Mouse (Mus musculus) gastrocnemius, adult 8-10 months (tissue): Measurements from ENCODE around the gene Dap. TPM values are rescaled to one million over a fixed set of nuclear protein-coding genes. Genes with fewer than 3 reads are reported as not detected.

Experiments
- DNase-seq, 2 experiments: peaks; one replicate each; pipeline ENCODE4 v3.0.0; 2022; ENCODE audit warnings: low spot score in 2 of 2
- total RNA-seq, 4 experiments: library from RNA; stranded (reverse); gene quantifications; 2 replicates each; pipeline ENCODE4 v1.2.4; 2022

Dap gene
- total RNA-seq, 4 experiments from 2014 or later = 4.3 to 9.4 (median 4.8) TPM

DNA sequence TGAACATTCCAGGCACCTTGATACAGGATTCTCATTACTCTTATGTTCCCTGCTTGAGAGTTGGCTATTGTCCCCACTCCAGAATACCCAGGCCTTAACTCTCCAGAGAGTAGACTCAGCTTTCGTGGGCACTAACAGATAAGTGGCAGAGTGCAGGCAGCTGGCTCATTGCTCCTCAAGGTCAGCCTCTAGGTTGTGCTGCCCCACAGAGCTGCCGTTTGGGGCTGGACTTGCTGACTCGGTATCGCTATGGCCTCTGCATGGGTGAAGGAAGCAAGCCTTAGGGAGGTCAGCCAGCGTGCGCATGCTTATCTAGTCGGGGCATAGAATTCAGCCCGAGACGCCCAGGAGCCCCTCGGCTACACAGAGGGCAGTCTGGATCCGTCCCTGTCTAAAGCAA lies 13.3 kb downstream of the Dap start:
- no peak for DNase-seq

DNA sequence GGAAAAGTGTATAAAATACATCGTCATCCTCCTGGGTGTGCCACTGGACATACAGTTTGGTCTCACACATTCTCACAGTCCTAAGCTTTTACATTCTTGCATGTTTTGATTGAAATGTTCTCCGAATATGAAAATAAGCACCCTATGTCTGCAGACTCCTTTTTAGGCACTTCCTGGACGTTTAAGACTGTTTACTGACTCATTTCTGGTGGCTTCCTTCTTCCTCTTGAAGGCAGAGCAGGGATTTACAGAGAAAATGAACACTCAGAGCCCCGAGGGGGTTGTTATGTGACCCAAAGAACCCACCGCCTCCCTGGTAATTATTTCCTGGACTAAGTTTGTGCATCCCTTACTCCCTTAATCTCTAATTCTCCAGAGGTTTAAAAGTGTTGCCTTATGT lies 13.8 kb downstream of the Dap start:
- DNase-seq = no peak

DNA sequence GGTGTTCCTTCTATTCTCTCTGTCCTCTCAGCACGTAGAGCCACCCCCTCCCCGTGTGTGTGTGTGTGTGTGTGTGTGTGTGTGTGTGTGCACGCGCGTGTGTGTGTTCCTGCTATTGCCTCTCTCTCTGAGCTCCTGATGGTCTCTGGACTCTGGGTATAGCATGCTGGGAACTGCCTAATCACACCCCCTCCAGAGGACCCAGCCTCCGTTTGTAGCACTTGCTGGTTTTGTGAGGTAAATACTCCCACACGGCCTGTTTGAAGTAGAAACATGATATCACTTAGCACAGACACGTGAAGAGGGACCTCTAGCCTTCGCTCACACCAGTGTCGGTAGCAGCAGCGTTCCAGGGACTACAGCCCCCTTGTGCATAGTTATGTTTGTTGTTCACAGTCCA lies 14.5 kb downstream of the Dap start:
- no peak for DNase-seq

DNA sequence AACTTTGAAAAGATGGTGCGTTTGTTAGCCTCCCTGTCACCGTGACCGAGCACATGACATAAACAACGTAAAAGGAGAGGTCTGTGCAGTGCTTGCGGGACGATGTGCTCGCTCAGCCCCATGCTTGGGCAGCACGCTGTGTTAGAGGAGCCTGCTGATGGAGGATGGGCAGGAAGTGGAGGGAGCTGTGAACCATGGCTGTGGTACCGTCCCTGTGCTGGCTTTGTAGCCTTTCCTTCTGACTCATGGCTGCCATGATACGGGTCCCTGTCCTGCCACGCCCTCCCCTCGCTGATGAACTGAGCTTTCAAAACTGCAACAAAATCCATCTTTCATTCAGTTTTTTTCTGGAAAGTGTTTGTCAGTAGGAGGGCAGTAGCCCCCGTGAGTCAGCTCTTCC lies 15.6 kb downstream of the Dap start:
- no peak for DNase-seq

DNA sequence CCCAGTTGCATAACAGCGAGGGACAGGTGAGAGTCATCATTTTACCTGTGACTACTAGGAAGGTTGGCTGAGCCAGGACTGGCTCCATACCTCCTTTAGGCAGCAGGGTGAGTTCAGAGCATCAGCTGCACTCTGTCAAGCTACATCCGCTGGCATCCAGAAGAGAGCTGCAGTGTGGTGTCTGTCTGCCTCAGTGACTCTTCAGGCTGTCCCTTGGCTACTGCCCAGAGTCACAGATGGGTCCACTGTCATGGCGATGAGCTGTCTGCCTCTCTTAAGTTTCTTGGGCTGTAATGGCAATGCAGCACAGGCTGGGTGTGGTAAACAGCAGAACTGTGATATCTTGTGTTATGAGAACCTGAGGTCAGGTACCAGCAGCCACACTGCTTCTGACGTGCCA lies 16.1 kb downstream of the Dap start:
- no peak for DNase-seq

DNA sequence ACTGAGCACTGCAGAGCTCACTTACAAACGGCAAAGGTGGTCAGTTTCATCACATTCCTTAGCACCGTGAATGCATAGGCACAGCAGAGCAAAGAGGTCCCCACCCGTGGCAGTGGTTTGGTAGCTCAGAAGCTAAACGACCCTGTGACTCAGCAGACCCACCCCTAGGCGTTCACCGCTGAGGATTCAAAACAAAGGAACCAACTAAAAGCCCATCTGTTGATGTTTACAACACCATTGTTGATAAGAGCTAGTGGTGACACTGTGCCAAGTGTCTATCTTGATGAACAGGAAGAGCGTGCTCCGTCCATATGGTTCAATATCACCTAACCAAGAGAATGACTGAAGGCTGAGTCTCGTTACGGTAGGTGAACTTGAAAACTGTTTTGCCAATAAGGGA lies 19.1 kb downstream of the Dap start:
- no peak for DNase-seq

DNA sequence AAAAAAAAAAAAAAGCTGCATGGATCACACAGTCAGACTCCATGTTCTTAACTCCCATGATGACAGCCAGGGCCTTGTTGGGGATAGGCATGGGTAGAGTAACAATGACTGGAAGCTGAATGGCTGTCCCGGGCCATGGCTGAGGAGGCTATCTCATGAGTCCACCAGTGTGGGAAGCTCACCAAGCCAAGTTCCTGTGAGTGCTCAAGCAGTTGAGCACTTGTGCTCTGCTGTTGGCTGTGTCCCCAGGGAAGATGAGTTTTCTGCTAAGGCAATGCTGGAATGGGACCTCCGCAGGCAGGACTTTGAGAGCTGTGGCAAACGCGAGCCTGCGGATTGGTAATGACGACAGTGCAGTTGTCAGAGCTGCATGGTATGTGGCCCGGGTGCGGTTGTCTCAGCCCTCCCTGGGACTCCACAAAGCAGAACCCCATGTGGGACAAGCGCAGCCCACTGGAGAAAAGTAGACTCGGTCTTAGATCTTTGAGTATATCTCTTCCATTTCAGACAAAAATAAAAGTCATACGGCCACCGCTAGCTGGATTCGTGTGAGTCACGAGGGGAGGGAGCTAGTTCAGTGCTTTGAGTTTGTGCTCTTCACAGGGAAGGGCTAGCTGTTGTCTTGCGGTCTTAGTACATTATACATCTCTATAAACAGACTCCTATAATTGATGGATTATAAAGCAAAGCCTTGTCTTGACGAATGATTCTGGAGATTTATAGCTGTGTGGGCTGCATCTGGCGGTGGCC lies 20.8 kb downstream of the Dap start:
- DNase-seq = no peak

DNA sequence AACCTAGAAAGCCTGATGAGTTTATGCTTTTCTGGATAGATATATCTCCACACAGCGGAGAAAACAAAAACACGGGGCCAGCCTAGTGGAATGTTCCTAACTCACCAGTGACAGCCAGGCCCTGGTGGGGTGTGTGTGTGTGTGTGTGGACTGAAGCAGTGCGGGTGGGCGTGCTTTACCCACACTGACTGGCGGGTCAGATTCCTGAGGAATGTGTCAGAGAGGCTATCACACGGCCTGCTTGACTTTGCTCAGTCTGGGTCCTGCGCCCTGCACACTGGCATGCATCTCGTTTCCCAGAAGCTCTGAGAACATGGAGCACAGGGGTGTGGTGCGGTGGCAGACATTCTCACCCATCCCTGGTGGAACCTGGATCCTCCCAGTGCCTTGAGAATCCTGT lies 21.8 kb downstream of the Dap start:
- DNase-seq = no peak

DNA sequence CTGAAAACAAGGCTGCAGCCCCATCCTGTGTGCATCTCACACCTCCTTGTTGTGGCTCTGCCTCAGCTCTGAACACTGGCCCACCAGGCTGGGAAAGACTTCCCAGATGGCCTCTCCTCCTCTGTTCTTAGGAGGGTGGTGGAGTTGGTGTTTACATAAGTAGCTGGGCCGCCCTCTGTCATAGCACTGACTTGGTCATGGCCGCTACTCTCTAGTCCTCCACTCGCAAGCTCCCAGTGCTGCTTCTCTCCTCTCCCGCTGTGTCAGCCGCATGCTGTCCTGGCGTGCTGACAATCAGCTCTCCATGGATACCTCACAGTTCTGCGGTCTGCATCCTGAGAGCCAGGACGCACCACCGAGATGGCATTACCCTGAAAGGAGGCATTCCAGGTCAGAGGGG lies 22.9 kb downstream of the Dap start:
- DNase-seq = no peak

DNA sequence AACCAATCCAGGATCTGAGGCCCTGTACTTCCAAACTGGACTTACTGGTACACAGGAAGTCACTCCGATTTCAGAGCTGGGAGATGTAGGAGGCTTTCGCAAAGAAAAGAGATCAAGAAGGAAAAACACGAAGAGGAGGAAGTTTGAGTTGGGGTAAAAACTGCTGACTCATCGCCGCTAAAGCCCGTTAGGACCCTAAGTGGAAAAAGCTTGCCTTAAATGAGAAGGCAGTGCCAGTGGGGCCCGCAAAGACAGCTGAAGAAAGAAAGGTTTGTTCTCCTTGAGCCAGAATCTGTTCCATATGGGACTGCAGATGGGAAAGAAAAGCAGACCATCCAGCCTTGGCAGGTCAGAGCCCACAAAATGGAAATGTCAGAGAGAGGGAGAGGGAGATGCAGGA lies 24.8 kb downstream of the Dap start:
- DNase-seq = no peak

DNA sequence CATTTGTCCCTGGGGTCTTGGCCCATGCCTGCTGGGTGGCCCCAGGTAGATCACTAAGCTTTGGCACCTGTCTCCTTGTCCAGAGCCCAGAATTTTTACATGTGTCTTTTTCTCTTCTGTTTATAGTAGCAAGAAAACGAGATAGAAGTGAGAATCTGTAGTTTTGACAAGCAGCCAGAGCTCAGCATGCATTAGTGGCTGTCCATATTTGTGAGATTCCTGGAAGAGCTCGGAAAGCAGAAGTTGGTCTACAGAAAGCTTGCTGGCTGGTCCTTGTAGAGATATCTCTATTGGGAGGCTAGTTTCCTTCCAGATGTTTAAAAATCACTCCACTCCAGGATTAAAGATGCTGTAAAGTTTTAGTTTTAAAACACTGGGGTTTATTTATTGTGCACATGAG lies 25.9 kb downstream of the Dap start:
- DNase-seq = no peak

DNA sequence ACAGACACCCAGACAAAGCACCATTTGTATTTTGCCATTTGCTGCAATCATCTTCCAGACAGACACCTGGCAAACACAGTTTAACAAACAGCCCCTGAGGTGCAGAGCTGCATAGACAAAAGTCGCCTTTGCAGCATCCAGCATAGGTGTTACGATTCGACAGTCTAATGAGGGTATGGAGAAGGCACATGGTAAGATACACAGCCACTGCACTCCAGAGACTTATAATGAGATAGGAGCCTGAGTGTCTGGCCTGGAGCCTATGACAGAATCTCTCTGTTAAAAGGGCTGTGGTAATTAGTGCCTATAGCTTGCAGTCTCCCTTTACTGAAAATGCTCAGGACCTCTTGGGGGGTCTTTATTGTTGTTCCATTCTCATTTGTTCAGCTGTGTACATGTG lies 26.6 kb downstream of the Dap start:
- no peak for DNase-seq

DNA sequence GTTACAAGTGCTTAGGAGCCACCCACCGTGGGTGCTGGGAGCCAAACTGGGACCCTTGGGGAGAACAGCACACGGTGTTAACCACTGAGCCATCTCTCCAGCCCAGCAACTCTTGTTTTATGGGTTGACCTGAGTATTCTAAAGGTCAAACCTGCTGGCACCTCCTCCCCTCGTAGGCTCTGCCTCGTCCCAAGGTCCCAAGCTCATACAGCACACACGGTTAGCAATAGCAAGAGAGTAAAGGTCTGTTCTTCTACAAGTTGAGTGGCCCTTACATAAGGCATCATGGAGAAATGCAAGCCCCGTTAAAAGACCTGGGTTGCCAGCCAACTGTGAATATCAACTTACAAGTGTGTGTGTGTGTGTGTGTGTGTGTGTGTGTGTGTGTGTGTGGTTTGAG lies 27.1 kb downstream of the Dap start:
- DNase-seq = no peak

DNA sequence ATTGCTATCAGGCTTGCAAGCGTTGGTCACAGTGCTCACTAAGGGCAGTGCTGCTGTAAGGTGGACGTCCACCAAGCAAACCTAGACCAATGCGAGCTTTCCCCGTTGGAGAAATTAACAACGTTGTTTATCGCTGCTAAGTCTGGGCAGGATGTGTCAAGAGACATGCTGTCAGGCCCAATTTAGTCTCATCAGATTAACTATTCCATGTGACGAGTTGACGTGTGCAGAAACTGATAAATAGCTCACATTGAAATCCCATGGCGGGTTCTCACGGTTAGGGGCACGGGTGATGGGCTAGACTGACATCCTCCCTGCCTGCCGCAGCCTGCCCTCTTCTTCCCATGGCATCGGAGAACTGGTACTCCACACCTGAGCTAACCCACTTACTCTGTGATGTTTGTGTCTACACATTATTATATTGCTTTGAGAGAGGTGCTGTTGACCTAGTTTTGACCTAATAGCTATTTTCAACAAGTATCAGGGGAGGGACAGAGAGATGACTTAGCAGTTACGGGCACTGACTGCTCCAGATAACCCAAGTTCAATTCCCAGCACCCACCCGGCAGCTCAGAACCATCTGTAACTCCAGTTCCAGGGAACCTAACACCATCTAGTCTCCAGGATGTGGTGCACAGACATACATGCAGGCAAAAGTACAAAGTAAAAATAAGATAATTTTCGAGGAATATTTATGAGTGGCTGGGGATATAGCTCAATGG lies 28.6 kb downstream of the Dap start:
- DNase-seq = no peak

DNA sequence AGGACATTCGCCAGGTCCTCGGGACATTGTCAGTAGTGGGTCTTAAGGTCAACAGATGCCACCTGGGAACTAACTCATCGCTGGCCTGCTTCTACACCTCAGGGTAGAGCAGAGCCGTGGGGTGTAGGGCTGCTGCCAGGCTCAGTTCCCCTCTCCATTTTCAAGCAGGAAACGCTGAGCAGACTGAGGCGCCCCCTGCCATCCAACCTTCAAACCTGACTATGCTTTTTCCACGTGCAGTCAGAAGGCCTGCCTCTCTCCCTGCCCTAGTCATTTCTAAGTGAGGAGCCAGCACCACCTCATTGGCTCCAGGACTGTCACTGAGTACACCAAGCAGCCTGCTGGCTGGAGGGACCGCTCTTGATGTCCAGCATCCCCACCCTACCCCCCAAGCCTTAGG lies 29.3 kb downstream of the Dap start:
- no peak for DNase-seq

DNA sequence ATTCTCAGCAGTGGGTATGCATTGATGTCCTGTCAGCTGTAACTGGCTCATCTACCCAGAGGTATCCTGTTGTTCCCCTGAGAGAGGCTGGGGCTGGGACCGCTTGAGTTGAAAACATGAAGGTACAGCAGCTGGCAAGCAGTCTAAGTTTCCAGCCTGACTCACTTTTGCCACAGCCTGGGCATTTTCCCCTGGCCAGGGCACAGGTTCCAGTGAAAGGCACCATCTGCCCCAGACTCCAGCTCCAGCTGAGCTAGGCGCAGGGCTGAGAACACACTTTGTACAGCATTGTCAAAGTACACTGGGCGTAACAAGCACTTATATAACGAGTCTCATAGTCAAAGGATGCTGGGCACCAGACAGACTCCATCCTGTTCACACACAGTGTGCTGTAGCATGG lies 29.8 kb downstream of the Dap start:
- DNase-seq = no peak

DNA sequence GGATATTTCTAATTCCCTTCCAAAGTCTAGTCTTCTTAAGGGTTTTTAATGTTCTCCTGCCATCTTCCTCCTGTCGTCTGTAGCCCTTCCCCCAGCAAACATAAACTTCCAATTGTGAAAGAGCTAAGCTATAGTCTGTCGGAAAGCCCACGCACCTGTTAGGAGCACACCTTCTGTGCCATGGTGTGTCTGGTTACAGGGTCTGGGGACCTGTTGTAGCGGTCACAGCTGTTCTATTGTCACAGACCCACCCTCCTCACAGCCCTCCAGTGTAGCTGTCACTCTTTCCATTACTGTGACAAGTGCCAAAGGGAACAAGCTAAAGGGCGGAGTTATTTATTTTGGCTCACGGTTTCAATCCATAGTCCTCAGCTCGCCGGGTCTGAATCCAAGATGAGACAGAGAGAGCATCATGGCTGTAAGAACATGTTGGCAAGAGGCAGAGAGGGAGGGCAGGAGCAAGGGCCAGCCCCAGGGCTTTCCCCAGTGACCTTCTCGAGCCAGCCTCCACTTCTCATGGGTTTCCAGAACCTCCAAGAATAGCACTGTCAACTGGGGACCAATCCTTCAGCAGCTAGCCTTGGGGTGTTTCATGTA lies 30.9 kb downstream of the Dap start:
- no peak for DNase-seq

DNA sequence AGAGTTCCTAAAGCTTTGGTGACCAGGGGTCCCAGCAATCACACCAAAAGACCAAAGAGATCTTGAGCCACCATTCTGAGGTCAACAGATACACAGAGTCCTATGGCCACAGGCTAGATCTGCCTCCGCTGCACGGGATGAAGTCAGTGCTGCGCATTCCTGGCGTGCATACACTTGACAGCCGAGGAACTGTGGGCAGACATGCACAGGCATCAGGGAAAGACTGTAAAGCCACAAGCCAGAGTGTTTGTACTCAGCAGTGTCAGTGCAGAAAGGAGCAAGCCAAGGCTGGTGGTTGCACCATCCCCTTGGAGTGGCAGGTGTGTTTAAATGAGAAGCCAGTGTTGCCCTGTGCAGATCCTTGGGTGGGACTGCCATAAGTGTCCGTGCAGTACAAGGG lies 31.6 kb downstream of the Dap start:
- DNase-seq = no peak

DNA sequence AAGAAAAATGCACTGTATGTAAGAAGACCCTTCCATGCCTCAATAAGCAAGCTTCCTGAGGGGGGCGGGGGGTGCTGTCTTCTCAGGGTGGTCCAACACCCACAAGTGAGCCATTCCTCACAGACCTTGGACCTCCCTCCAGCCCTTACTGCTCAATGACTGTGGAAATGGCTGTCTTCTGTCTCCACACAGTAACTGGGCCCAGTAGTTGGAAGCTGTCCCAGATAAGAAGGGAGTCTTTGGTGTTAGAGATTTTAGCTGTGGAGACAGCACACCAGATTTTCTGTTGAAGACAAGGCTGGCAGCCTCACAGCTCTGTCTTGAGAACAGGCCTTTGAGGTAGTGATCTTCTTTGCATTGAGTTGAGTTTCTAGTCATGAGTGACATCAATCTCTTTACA lies 33.2 kb downstream of the Dap start:
- no peak for DNase-seq

DNA sequence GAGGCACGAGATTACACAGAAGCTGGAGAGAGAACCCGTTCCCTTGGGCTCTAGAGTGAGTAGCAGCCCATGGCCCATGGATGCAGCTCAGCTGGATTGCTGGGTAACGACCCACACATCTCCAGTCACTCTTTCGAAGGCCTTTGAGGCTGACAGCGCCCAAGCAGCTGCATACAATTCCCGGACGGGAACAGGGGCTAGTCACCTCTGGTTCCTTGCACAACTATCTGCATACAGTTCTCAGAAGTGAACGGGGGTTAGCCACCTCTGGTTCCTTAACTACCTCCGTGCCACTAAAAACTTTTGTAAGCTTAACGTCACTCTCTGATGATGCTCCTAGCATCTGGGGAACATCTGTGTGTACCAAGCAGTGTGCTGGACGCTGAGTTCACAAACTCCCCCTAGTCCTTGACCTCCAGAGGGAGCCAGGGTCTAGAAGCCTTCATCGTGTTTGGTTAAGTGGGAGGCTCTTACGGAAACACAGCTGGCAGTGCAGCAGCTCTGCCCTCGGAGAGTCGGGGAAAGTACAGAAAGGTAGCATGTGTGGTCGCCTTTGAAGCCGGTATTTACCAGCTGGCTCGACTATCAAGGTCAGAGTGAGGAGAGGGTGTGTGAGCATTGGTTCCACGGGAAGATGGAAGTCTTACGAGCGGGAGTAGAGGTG lies 34.0 kb downstream of the Dap start:
- DNase-seq = no peak

DNA sequence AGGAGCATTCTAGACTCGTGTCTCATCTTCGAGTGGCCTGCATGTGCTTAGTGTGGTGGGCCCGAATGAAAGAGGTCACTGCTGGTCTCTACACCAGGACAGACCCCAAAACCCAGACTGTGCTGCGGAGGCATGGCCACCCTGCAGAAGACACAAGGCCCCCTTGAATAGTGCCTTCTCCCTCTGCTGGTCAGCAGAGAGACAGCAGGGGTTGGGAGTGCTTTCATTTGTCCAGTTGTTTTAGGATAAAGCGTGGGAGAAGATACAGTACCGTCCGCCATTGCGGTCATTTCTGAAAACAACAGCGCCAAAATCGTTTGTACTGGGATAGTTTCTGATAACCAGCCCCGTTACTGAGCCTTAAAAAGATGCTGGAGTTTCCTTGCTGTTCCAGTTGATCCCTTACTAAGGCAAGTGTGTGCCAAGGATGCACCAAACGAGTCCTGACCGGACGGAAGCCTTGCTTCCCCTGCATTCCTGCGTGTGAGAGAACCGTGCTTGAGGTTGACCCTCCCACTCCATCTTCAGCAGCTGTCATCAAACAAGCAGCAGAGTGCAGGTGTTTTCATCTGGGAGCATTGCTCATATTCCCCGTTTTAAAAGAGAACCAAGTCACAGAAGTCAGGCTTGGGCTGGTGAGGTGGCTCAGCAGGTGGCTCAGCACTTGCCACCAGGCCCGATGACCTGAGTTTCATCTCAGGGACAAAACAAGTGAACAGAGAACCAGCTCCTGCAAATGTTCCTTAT lies 34.8 kb downstream of the Dap start:
- DNase-seq = no peak

DNA sequence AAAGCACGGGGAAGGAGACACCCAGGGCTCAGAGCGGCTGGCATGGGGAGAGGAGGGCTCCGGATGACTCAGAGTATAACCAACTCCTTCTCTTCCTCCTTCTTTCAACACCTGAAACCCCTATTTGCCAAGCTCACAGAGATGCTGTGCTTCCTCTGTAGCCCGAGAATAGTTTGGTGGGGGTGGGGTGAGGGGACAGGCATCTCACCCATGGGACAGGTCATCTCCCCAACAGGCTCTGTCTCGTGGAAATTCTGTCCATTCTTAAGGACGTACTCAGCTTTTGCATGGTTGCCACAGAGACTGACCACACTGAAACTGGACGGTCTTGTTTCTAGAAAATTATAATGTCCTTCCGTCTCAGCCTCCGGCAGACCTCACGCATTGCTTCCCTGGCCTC lies 37.0 kb downstream of the Dap start:
- no peak for DNase-seq
